8 mouse cellular contexts compared by ENCODE assay signal in genomic region chr2:52371066-52371465, GRCm38 (mm10). TPM values are rescaled to one million over a fixed set of nuclear protein-coding genes. Genes with fewer than 3 reads are reported as not detected.
DNase-seq lines count a peak whose midpoint lies in the region; ATAC-seq and TF ChIP-seq lines count a peak whose summit lies in the region.

No protein-coding gene starts in this region.

- H3K4me1 ChIP-seq in hindbrain, postnatal 0 days (ENCODE audit: insufficient read depth, low read length): no peaks in the 10 kb centered on the region
- H3K4me1 ChIP-seq in hindbrain, embryonic 16.5 days (ENCODE audit: control insufficient read depth, insufficient read depth, low read depth, low read length): no peaks in the 10 kb centered on the region
- H3K4me1 ChIP-seq in hindbrain, embryonic 14.5 days (replicated peaks; ENCODE audit: control insufficient read depth, insufficient read depth, low read length): no peaks in the 10 kb centered on the region
- H3K4me1 ChIP-seq in liver, embryonic 12.5 days: no peaks in the 10 kb centered on the region; the same call in 1 of the 2 replicates

- no peak overlapping the region for H3K9ac ChIP-seq in hindbrain, postnatal 0 days (replicated peaks; ENCODE audit: low read length)
- no peak overlapping the region for H3K9ac ChIP-seq in hindbrain, embryonic 16.5 days (ENCODE audit: low read depth, low read length)
- no peak overlapping the region for H3K9ac ChIP-seq in hindbrain, embryonic 14.5 days
- no peak overlapping the region for H3K9ac ChIP-seq in liver, embryonic 12.5 days

- H3K27ac ChIP-seq in hindbrain, postnatal 0 days: no peak overlapping the region
- H3K27ac ChIP-seq in hindbrain, embryonic 16.5 days (ENCODE audit: low read depth, low read length): no peak overlapping the region
- no peak overlapping the region for H3K27ac ChIP-seq in hindbrain, embryonic 14.5 days
- no peak overlapping the region for H3K27ac ChIP-seq in liver, embryonic 12.5 days

- peak; percentile 40 for DNase-seq in hindbrain, postnatal 0 days (ENCODE audit: low spot score)
- DNase-seq in adrenal gland, postnatal 36 days: peak; percentile 88 to 89
- DNase-seq in heart, adult 8-10 months (ENCODE audit: low spot score): peak; percentile 45
- DNase-seq in lung, postnatal 36 days: peak; percentile 66
- no peak for DNase-seq in hindbrain, embryonic 14.5 days (ENCODE audit: low spot score)
- DNase-seq in natural killer cell, adult 2 months (ENCODE audit: low spot score in 2 of 2): no peak

- TF ChIP-seq CTCF in hindbrain, postnatal 0 days (IDR thresholded peaks at IDR 0.05; ENCODE audit: low read depth): no peak

- no peak for ATAC-seq in hindbrain, postnatal 0 days
- no peak for ATAC-seq in hindbrain, embryonic 16.5 days
- ATAC-seq in hindbrain, embryonic 14.5 days (ENCODE audit: low FRiP score): no peak
- no peak for ATAC-seq in liver, embryonic 12.5 days

- no peaks in the 10 kb centered on the region for H3K9me3 ChIP-seq in hindbrain, postnatal 0 days (ENCODE audit: low read length)
- no peaks in the 10 kb centered on the region for H3K9me3 ChIP-seq in hindbrain, embryonic 16.5 days (ENCODE audit: control insufficient read depth, low read length)
- H3K9me3 ChIP-seq in hindbrain, embryonic 14.5 days (ENCODE audit: control insufficient read depth, low read length): no peaks in the 10 kb centered on the region
- H3K9me3 ChIP-seq in liver, embryonic 12.5 days (replicated peaks): no peaks in the 10 kb centered on the region

- no peak overlapping the region for H3K4me2 ChIP-seq in hindbrain, postnatal 0 days (ENCODE audit: low read depth, low read length)
- H3K4me2 ChIP-seq in hindbrain, embryonic 16.5 days (ENCODE audit: low read length): no peak overlapping the region
- no peak overlapping the region for H3K4me2 ChIP-seq in hindbrain, embryonic 14.5 days (replicated peaks)
- no peak overlapping the region for H3K4me2 ChIP-seq in liver, embryonic 12.5 days

- WGBS in hindbrain, postnatal 0 days: 34% methylated on average over 2 of the region's 2 CpGs
- 66% methylated on average over 2 of the region's 2 CpGs for whole genome bisulfite sequencing in hindbrain, embryonic 16.5 days
- 73% methylated on average over 2 of the region's 2 CpGs for WGBS in hindbrain, embryonic 14.5 days
- WGBS in liver, embryonic 12.5 days (ENCODE audit: insufficient replicate concordance): 36% methylated on average over 2 of the region's 2 CpGs

- no peaks in the 10 kb centered on the region for H3K36me3 ChIP-seq in hindbrain, postnatal 0 days (ENCODE audit: insufficient read depth, low read length)
- no peaks in the 10 kb centered on the region for H3K36me3 ChIP-seq in hindbrain, embryonic 16.5 days (ENCODE audit: control insufficient read depth, insufficient read depth, low read length)
- no peaks in the 10 kb centered on the region for H3K36me3 ChIP-seq in hindbrain, embryonic 14.5 days (replicated peaks; ENCODE audit: control insufficient read depth, insufficient read depth)
- H3K36me3 ChIP-seq in liver, embryonic 12.5 days: no peaks in the 10 kb centered on the region

- H3K27me3 ChIP-seq in hindbrain, postnatal 0 days (ENCODE audit: insufficient read depth, low read length): no peaks in the 10 kb centered on the region
- H3K27me3 ChIP-seq in hindbrain, embryonic 16.5 days (replicated peaks; ENCODE audit: control insufficient read depth, insufficient read depth, low read length): no peaks in the 10 kb centered on the region
- H3K27me3 ChIP-seq in hindbrain, embryonic 14.5 days (ENCODE audit: control insufficient read depth, insufficient read depth, low read length): no peaks in the 10 kb centered on the region
- no peaks in the 10 kb centered on the region; the same call in 1 of the 2 replicates for H3K27me3 ChIP-seq in liver, embryonic 12.5 days (replicated peaks)

- H3K4me3 ChIP-seq in hindbrain, postnatal 0 days (ENCODE audit: low read length): no peak overlapping the region
- no peak overlapping the region for H3K4me3 ChIP-seq in hindbrain, embryonic 16.5 days (ENCODE audit: low read length)
- no peak overlapping the region for H3K4me3 ChIP-seq in hindbrain, embryonic 14.5 days (replicated peaks; ENCODE audit: low read length)
- no peak overlapping the region for H3K4me3 ChIP-seq in liver, embryonic 12.5 days

RNA-seq across cellular contexts. Expression of gene Neb, which starts 7.2 kb away (rescaled TPM):
- total RNA-seq in hindbrain, postnatal 0 days (2014; rRNA removed): 1.2 and 2.5 TPM in 2 replicates
- 0.38 and 0.58 TPM in 2 replicates for polyA plus RNA-seq in hindbrain, postnatal 0 days (2015; fragmentation: Nextera tagmentation; extraction: Ambion mirVana)
- 0.76 and 8.8 TPM in 2 replicates for polyA plus RNA-seq in hindbrain, embryonic 16.5 days (2015; fragmentation: Nextera tagmentation; extraction: Ambion mirVana)
- total RNA-seq in adrenal gland, postnatal 36 days (2021): 1 to 10 TPM in 1 of 2 experiments, under 1 TPM in 1; 0.50 to 8.4 TPM
- 10 to 100 TPM in 1 of 4 experiments, 1 to 10 TPM in 3; 8.2 to 15.0 (median 9.2) TPM for total RNA-seq in heart, adult 8-10 months (2022)
- 0.63 and 0.74 TPM in 2 replicates for polyA plus RNA-seq in hindbrain, embryonic 14.5 days (2014; fragmentation: Nextera tagmentation; extraction: Ambion mirVana)
- 0.50 and 1.5 TPM in 2 replicates for polyA plus RNA-seq in liver, embryonic 12.5 days (2016; fragmentation: Nextera tagmentation; extraction: Ambion mirVana)

RNA-seq across cellular contexts. Expression of gene Arl5a, which starts 53.6 kb away (rescaled TPM):
- 51.0 and 53.2 TPM in 2 replicates for total RNA-seq in hindbrain, postnatal 0 days (2014; rRNA removed)
- polyA plus RNA-seq in hindbrain, postnatal 0 days (2015; fragmentation: Nextera tagmentation; extraction: Ambion mirVana): 25.6 and 28.0 TPM in 2 replicates
- polyA plus RNA-seq in hindbrain, embryonic 16.5 days (2015; fragmentation: Nextera tagmentation; extraction: Ambion mirVana): 25.8 and 39.3 TPM in 2 replicates
- total RNA-seq in adrenal gland, postnatal 36 days (2021): 10 to 100 TPM; 47.4 to 56.4 TPM
- total RNA-seq in heart, adult 8-10 months (2022): 10 to 100 TPM; 33.6 to 40.2 (median 35.9) TPM
- 62.7 and 70.8 TPM in 2 replicates for polyA plus RNA-seq in hindbrain, embryonic 14.5 days (2014; fragmentation: Nextera tagmentation; extraction: Ambion mirVana)
- 48.8 and 50.8 TPM in 2 replicates for polyA plus RNA-seq in liver, embryonic 12.5 days (2016; fragmentation: Nextera tagmentation; extraction: Ambion mirVana)

Comparison
In these comparisons a context has a peak if more than half of its experiments do, and no peak if none do; other contexts are left out.
1. DNase-seq: peak in hindbrain, postnatal 0 days (single experiment), adrenal gland, postnatal 36 days (2 of 2), heart, adult 8-10 months (single experiment) and lung, postnatal 36 days (single experiment); none in hindbrain, embryonic 14.5 days (single experiment) and natural killer cell, adult 2 months (0 of 2).